Mouse (Mus musculus) neural tube, embryonic 15.5 days (tissue): ENCODE results near the gene Iqgap1. TPM values are rescaled to one million over a fixed set of nuclear protein-coding genes. Genes with fewer than 3 reads are reported as not detected.

Experiments used
- ATAC-seq: fragments of 200-750 bp; cut with Nextera tagmentation; 2 replicates; pipeline ENCODE4 v1.8.0; 2017; ENCODE audit warnings: mild to moderate bottlenecking, moderate TSS enrichment, moderate library complexity; ENCODE audit not compliant: low FRiP score
- H3K27ac ChIP-seq: fragments of 300-500 bp; sonication (generic); replicated peaks from 2 replicates; pipeline ENCODE4 v1.5.1; 2015; ENCODE audit warnings: mild to moderate bottlenecking, inconsistent platforms
- H3K27me3 ChIP-seq: fragments of 300-500 bp; sonication (generic); replicated peaks from 2 replicates; pipeline ENCODE4 v1.6.1; 2015; ENCODE audit warnings: inconsistent platforms
- H3K36me3 ChIP-seq: fragments of 300-500 bp; sonication (generic); 2 replicates; pipeline ENCODE4 v1.6.1; 2015; ENCODE audit warnings: inconsistent platforms
- H3K4me1 ChIP-seq: fragments of 300-500 bp; sonication (generic); 2 replicates; pipeline ENCODE4 v1.6.1; 2015; ENCODE audit warnings: inconsistent platforms
- H3K4me2 ChIP-seq: fragments of 300-500 bp; sonication (generic); 2 replicates; pipeline ENCODE4 v1.6.1; 2015; ENCODE audit warnings: inconsistent platforms, mild to moderate bottlenecking, moderate library complexity
- H3K4me3 ChIP-seq: fragments of 300-500 bp; sonication (generic); replicated peaks from 2 replicates; pipeline ENCODE4 v1.5.1; 2015; ENCODE audit warnings: mild to moderate bottlenecking, inconsistent platforms
- H3K9ac ChIP-seq: fragments of 300-500 bp; sonication (generic); replicated peaks from 2 replicates; pipeline ENCODE4 v1.6.1; 2015; ENCODE audit warnings: mild to moderate bottlenecking, inconsistent platforms
- H3K9me3 ChIP-seq: fragments of 300-500 bp; sonication (generic); replicated peaks from 2 replicates; pipeline ENCODE4 v1.6.1; 2016; ENCODE audit warnings: inconsistent platforms
- WGBS: fragments of 180-500 bp; shearing (Covaris S2); methylation state at CpG from one replicate; pipeline ENCODE4 v1.1.7; 2015; ENCODE audit warnings: mixed read lengths; 5-methylcytosine and 5-hydroxymethylcytosine counted together
- polyA plus RNA-seq: library from polyadenylated mRNA; unstranded; fragments of >200 nt; fragmentation: Nextera tagmentation; extraction: Ambion mirVana; gene quantifications from 2 replicates; pipeline ENCODE4 v1.2.1, GENCODE M21; 2015

Iqgap1 gene
- polyA plus RNA-seq, 1 experiment from 2014 or later = 18.1 TPM

GRCm38 (mm10) chr7:80796805-80797567 lies 28.8 kb downstream of the Iqgap1 start:
- Histone ChIP-seq H3K27me3 (no peaks in the 10 kb centered on the region), H3K4me2 (no peak overlapping the region), H3K4me3 (no peak overlapping the region), H3K4me1 (peaks cover 7% of the 10 kb centered on the region), H3K9ac (no peak overlapping the region), H3K27ac (no peak overlapping the region), H3K9me3 (no peaks in the 10 kb centered on the region), H3K36me3 (peaks cover 38% of the 10 kb centered on the region)
- no peak for ATAC-seq
- WGBS = 86% methylated on average over 15 of the region's 15 CpGs

GRCm38 (mm10) chr7:80796258-80796657 lies 29.5 kb downstream of the Iqgap1 start:
- WGBS = 94% methylated on average over 6 of the region's 6 CpGs
- Histone ChIP-seq H3K27me3 (no peaks in the 10 kb centered on the region), H3K36me3 (peaks cover 38% of the 10 kb centered on the region), H3K9me3 (no peaks in the 10 kb centered on the region), H3K4me2 (no peak overlapping the region), H3K27ac (no peak overlapping the region), H3K9ac (no peak overlapping the region), H3K4me1 (peaks cover 4% of the 10 kb centered on the region; the same call in 1 of the 2 replicates), H3K4me3 (no peak overlapping the region)
- ATAC-seq = no peak

GRCm38 (mm10) chr7:80789534-80789933 lies 36.2 kb downstream of the Iqgap1 start:
- Histone ChIP-seq H3K4me2 (no peak overlapping the region), H3K9me3 (no peaks in the 10 kb centered on the region), H3K36me3 (peaks cover 5% of the 10 kb centered on the region), H3K4me1 (0 out of 2 replicates have a peak, but pooled peaks cover 4% of the 10 kb centered on the region), H3K4me3 (no peak overlapping the region), H3K27ac (no peak overlapping the region), H3K9ac (no peak overlapping the region), H3K27me3 (no peaks in the 10 kb centered on the region)
- no peak for ATAC-seq
- WGBS = 88% methylated on average over 5 of the region's 5 CpGs

GRCm38 (mm10) chr7:80789061-80789460 lies 36.7 kb downstream of the Iqgap1 start:
- H3K27me3 ChIP-seq = no peaks in the 10 kb centered on the region
- no peak overlapping the region for H3K4me3 ChIP-seq
- H3K9me3 ChIP-seq = no peaks in the 10 kb centered on the region
- no peak overlapping the region for H3K4me2 ChIP-seq
- WGBS = 64% methylated on average over 1 of the region's 1 CpGs
- H3K4me1 ChIP-seq = 0 out of 2 replicates have a peak, but pooled peaks cover 4% of the 10 kb centered on the region
- no peak overlapping the region for H3K9ac ChIP-seq
- peaks cover 5% of the 10 kb centered on the region for H3K36me3 ChIP-seq
- ATAC-seq = no peak
- no peak overlapping the region for H3K27ac ChIP-seq

- Histone ChIP-seq H3K27me3 (no peaks in the 10 kb centered on the region), H3K4me3 (no peak overlapping the region), H3K36me3 (peaks cover under 1% of the 10 kb centered on the region), H3K9ac (no peak overlapping the region), H3K4me1 (0 out of 2 replicates have a peak, but pooled peaks cover 4% of the 10 kb centered on the region), H3K4me2 (no peak overlapping the region), H3K27ac (no peak overlapping the region), H3K9me3 (no peaks in the 10 kb centered on the region)
- ATAC-seq = no peak
- WGBS = 92% methylated on average over 7 of the region's 7 CpGs
Measured at GRCm38 (mm10) chr7:80788002-80788401, 37.8 kb downstream of the Iqgap1 start.

GRCm38 (mm10) chr7:80786746-80787145 lies 39.0 kb downstream of the Iqgap1 start:
- no peak overlapping the region for H3K4me3 ChIP-seq
- no peaks in the 10 kb centered on the region for H3K36me3 ChIP-seq
- no peak overlapping the region for H3K9ac ChIP-seq
- no peak for ATAC-seq
- H3K27ac ChIP-seq = no peak overlapping the region
- H3K9me3 ChIP-seq = no peaks in the 10 kb centered on the region
- H3K4me1 ChIP-seq = peaks cover 5% of the 10 kb centered on the region; the same call in 1 of the 2 replicates
- no peaks in the 10 kb centered on the region for H3K27me3 ChIP-seq
- 83% methylated on average over 6 of the region's 6 CpGs for WGBS
- no peak overlapping the region for H3K4me2 ChIP-seq

- H3K36me3 ChIP-seq = no peaks in the 10 kb centered on the region
- no peaks in the 10 kb centered on the region for H3K27me3 ChIP-seq
- no peak overlapping the region for H3K27ac ChIP-seq
- 87% methylated on average over 5 of the region's 5 CpGs for WGBS
- H3K4me3 ChIP-seq = no peak overlapping the region
- no peak for ATAC-seq
- H3K9me3 ChIP-seq = no peaks in the 10 kb centered on the region
- H3K4me1 ChIP-seq = peaks cover 5% of the 10 kb centered on the region; the same call in 1 of the 2 replicates
- H3K9ac ChIP-seq = no peak overlapping the region
- H3K4me2 ChIP-seq = no peak overlapping the region
Measured at GRCm38 (mm10) chr7:80783841-80784240, 41.9 kb downstream of the Iqgap1 start.

GRCm38 (mm10) chr7:80782155-80783109 lies 43.3 kb downstream of the Iqgap1 start:
- H3K4me2 ChIP-seq = no peak overlapping the region
- no peaks in the 10 kb centered on the region for H3K9me3 ChIP-seq
- no peaks in the 10 kb centered on the region for H3K27me3 ChIP-seq
- ATAC-seq = no peak
- no peaks in the 10 kb centered on the region for H3K36me3 ChIP-seq
- H3K9ac ChIP-seq = no peak overlapping the region
- WGBS = 80% methylated on average over 17 of the region's 17 CpGs
- no peak overlapping the region for H3K4me3 ChIP-seq
- H3K27ac ChIP-seq = no peak overlapping the region
- H3K4me1 ChIP-seq = peaks cover 5% of the 10 kb centered on the region; the same call in 1 of the 2 replicates

- Histone ChIP-seq H3K27ac (no peak overlapping the region), H3K27me3 (no peaks in the 10 kb centered on the region), H3K36me3 (no peaks in the 10 kb centered on the region), H3K4me3 (no peak overlapping the region), H3K4me2 (no peak overlapping the region), H3K9ac (no peak overlapping the region), H3K4me1 (peaks cover 5% of the 10 kb centered on the region; the same call in 1 of the 2 replicates), H3K9me3 (no peaks in the 10 kb centered on the region)
- no peak for ATAC-seq
- 70% methylated on average over 9 of the region's 9 CpGs for WGBS
Measured at GRCm38 (mm10) chr7:80781444-80782120, 44.2 kb downstream of the Iqgap1 start.

- H3K9me3 ChIP-seq = no peaks in the 10 kb centered on the region
- H3K27me3 ChIP-seq = no peaks in the 10 kb centered on the region
- no peak overlapping the region for H3K27ac ChIP-seq
- no peaks in the 10 kb centered on the region for H3K36me3 ChIP-seq
- ATAC-seq = no peak
- no peak overlapping the region for H3K4me3 ChIP-seq
- H3K4me1 ChIP-seq = peaks cover 5% of the 10 kb centered on the region; the same call in 1 of the 2 replicates
- H3K9ac ChIP-seq = no peak overlapping the region
- H3K4me2 ChIP-seq = no peak overlapping the region
- WGBS = 86% methylated on average over 12 of the region's 12 CpGs
Measured at GRCm38 (mm10) chr7:80778958-80779669, 46.7 kb downstream of the Iqgap1 start.

GRCm38 (mm10) chr7:80778376-80778775 lies 47.4 kb downstream of the Iqgap1 start:
- H3K27me3 ChIP-seq = no peaks in the 10 kb centered on the region
- H3K9me3 ChIP-seq = no peaks in the 10 kb centered on the region
- no peaks in the 10 kb centered on the region for H3K36me3 ChIP-seq
- no peak overlapping the region for H3K4me2 ChIP-seq
- peaks cover 5% of the 10 kb centered on the region; the same call in 1 of the 2 replicates for H3K4me1 ChIP-seq
- no peak overlapping the region for H3K27ac ChIP-seq
- no peak overlapping the region for H3K4me3 ChIP-seq
- 98% methylated on average over 6 of the region's 6 CpGs for WGBS
- H3K9ac ChIP-seq = no peak overlapping the region
- ATAC-seq = no peak
